Mouse (Mus musculus) MEL (cell line): ENCODE measurements around the gene Bach1.
A peak's percentile ranks its signal among the peaks of the same experiment; 100 is the strongest.

Source experiments
- CTCF ChIP-seq, 3 experiments: IDR thresholded peaks in 2 of 3; conservative IDR thresholded peaks in 1 of 3; 2 replicates each; pipeline ENCODE4 v1.5.1; 2011 to 2012; ENCODE audit warnings: low read length in 3 of 3, low read depth in 2 of 3, mild to moderate bottlenecking in 2 of 3, improper control_type of control experiment in 1 of 3, inconsistent platforms in 1 of 3, mixed read lengths in 1 of 3, moderate library complexity in 1 of 3; ENCODE audit not compliant: control insufficient read depth in 1 of 3, insufficient read depth in 1 of 3, poor library complexity in 1 of 3, severe bottlenecking in 1 of 3
- ETS1 ChIP-seq: IDR thresholded peaks from 2 replicates; pipeline ENCODE4 v1.6.1; 2012; ENCODE audit warnings: low read depth, mild to moderate bottlenecking, inconsistent platforms, low read length, improper control_type of control experiment, moderate library complexity
- GABPA ChIP-seq: IDR thresholded peaks from 2 replicates; pipeline ENCODE4 v1.6.1; 2012; ENCODE audit warnings: low read depth, mild to moderate bottlenecking, inconsistent platforms, low read length, improper control_type of control experiment, moderate library complexity
- MYC ChIP-seq: IDR thresholded peaks from 2 replicates; pipeline ENCODE4 v1.6.1; 2011; ENCODE audit warnings: low read depth, mild to moderate bottlenecking, low read length, improper control_type of control experiment, moderate library complexity
- NELFE ChIP-seq: IDR thresholded peaks from 2 replicates; pipeline ENCODE4 v1.6.1; 2011; ENCODE audit warnings: low read depth, low read length, improper control_type of control experiment
- POLR2A ChIP-seq, 2 experiments: IDR thresholded peaks; 2 replicates each; pipeline ENCODE4 v1.6.1; 2011 to 2012; ENCODE audit warnings: low read length in 2 of 2, mild to moderate bottlenecking in 2 of 2, control low read depth in 1 of 2, improper control_type of control experiment in 1 of 2, low read depth in 1 of 2, moderate library complexity in 1 of 2; ENCODE audit not compliant: control insufficient read depth in 1 of 2, insufficient read depth in 1 of 2, poor library complexity in 1 of 2
- RCOR1 ChIP-seq: IDR thresholded peaks from 2 replicates; pipeline ENCODE4 v1.6.1; 2012; ENCODE audit warnings: low read depth, mild to moderate bottlenecking, inconsistent platforms, low read length, improper control_type of control experiment
- SIN3A ChIP-seq: IDR thresholded peaks from 2 replicates; pipeline ENCODE4 v1.6.1; 2012; ENCODE audit warnings: low read length, improper control_type of control experiment, inconsistent platforms
- TCF12 ChIP-seq: IDR thresholded peaks from 2 replicates; pipeline ENCODE4 v1.6.1; 2014; ENCODE audit warnings: low read depth, mild to moderate bottlenecking, inconsistent platforms, low read length, improper control_type of control experiment, moderate library complexity
- USF2 ChIP-seq, 2 experiments: IDR thresholded peaks; 2 replicates each; pipeline ENCODE4 v1.6.1; 2011 to 2012; ENCODE audit warnings: improper control_type of control experiment in 2 of 2, low read length in 2 of 2, borderline replicate concordance in 1 of 2, inconsistent platforms in 1 of 2, low read depth in 1 of 2, mild to moderate bottlenecking in 1 of 2; ENCODE audit not compliant: insufficient read depth in 1 of 2

DNA sequence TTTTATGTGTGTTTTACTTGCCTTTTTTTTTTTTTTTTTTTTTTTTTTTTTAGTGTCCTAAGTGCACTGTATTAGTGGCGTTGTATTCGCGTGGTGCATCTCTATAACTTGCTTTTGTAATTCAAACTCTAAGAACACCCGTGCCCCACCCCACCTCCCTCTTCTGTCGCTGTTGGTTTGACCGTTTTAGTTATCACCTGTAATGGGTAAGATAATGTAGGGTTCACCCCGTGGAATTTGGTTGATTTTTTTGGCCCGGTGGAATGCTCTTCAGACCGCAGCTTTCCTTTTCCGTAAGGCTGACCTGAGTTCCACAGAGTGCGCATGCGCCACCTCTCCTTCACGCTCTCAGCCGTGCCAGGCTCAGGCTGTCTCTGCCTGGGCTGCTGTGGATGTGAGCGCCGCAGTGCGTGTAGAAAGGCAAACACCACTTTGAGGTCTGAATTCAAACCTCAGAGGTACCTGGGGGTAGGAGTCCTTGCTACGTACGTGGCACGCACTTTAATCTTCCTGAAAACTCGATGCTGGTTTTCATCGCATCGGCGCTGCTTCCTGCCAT, 22.2 kb downstream of the Bach1 start:
- TF ChIP-seq NELFE (no peak), CTCF (IDR thresholded peaks at IDR 0.05 in 2 of 3, conservative IDR thresholded peaks at IDR 0.05 in 1 of 3; ENCODE audit: control insufficient read depth in 1 of 3, insufficient read depth in 1 of 3, low read depth in 2 of 3, low read length in 3 of 3, poor library complexity in 1 of 3, severe bottlenecking in 1 of 3) (no peak), TCF12 (0 out of 2 replicates have a peak, but pooled peaks have one; percentile 37), POLR2A (IDR thresholded peaks at IDR 0.05; ENCODE audit: control insufficient read depth in 1 of 2, insufficient read depth in 1 of 2, low read depth in 1 of 2, low read length in 2 of 2, poor library complexity in 1 of 2) (no peak), RCOR1 (no peak), SIN3A (0 out of 2 replicates have a peak, but pooled peaks have one; percentile 25), MYC (no peak), USF2 (IDR thresholded peaks at IDR 0.05; ENCODE audit: borderline replicate concordance in 1 of 2, insufficient read depth in 1 of 2, low read depth in 1 of 2, low read length in 2 of 2) (no peak), ETS1 (0 out of 2 replicates have a peak, but pooled peaks have one; percentile 20), GABPA (no peak)
